Comparison of ENCODE assay signal across 18 mouse cellular contexts in genomic region chr1:57684387-57685162, GRCm38 (mm10).
DNase-seq lines count a peak whose midpoint lies in the region; ATAC-seq and TF ChIP-seq lines count a peak whose summit lies in the region.
"Had no signal": no experiment of that assay in that cellular context is flagged by ENCODE, and none has a peak within 500 bp of the region (broad histone marks: within the 10 kb centered on the region; RNA-seq: fewer than 3 reads in every experiment).

No protein-coding gene starts in this region.

- no peak overlapping the region for H3K27ac ChIP-seq in gastrocnemius, adult 2 months
- H3K27ac ChIP-seq in kidney, embryonic 16.5 days (ENCODE audit: low read length): no peak overlapping the region
- H3K27ac ChIP-seq in embryonic facial prominence, embryonic 14.5 days (replicated peaks; ENCODE audit: low read depth, low read length): peak overlapping the region; percentile 70
- H3K27ac ChIP-seq in stomach, embryonic 15.5 days: peak overlapping the region; percentile 31; the same call in 1 of the 2 replicates
- H3K27ac ChIP-seq: forebrain, embryonic 13.5 days; liver, embryonic 14.5 days had no signal

- 50% methylated on average over 14 of the region's 14 CpGs for WGBS in kidney, embryonic 16.5 days
- 36% methylated on average over 14 of the region's 14 CpGs for WGBS in embryonic facial prominence, embryonic 14.5 days
- 50% methylated on average over 14 of the region's 14 CpGs for WGBS in stomach, embryonic 15.5 days

- H3K4me3 ChIP-seq in gastrocnemius, adult 2 months: no peak overlapping the region
- no peak overlapping the region for H3K4me3 ChIP-seq in kidney, embryonic 16.5 days (ENCODE audit: low read length)
- no peak overlapping the region for H3K4me3 ChIP-seq in embryonic facial prominence, embryonic 14.5 days (ENCODE audit: low read depth, low read length)
- H3K4me3 ChIP-seq in stomach, embryonic 15.5 days (replicated peaks): no peak overlapping the region
- H3K4me3 ChIP-seq: forebrain, embryonic 13.5 days; heart, embryonic 12.5 days had no signal

- intact Hi-C loops in gastrocnemius, adult 2 months (cut with DNase I): no loop called here
- intact Hi-C loops in gastrocnemius, postnatal 36 days (cut with DNase I): no loop called here

- no peak overlapping the region for H3K9ac ChIP-seq in kidney, embryonic 16.5 days (replicated peaks; ENCODE audit: low read length)
- no peak overlapping the region for H3K9ac ChIP-seq in embryonic facial prominence, embryonic 14.5 days (ENCODE audit: low read depth, low read length)
- H3K9ac ChIP-seq in stomach, embryonic 15.5 days: no peak overlapping the region
- H3K9ac ChIP-seq: forebrain, embryonic 13.5 days; heart, embryonic 12.5 days; liver, embryonic 14.5 days had no signal

- H3K4me2 ChIP-seq in kidney, embryonic 16.5 days (replicated peaks; ENCODE audit: low read depth, low read length): no peak overlapping the region
- H3K4me2 ChIP-seq in embryonic facial prominence, embryonic 14.5 days (ENCODE audit: low read depth, low read length): no peak overlapping the region
- H3K4me2 ChIP-seq in stomach, embryonic 15.5 days: no peak overlapping the region
- H3K4me2 ChIP-seq: forebrain, embryonic 13.5 days; heart, embryonic 12.5 days had no signal

- H3K4me1 ChIP-seq in kidney, embryonic 16.5 days (ENCODE audit: insufficient read depth, low read length): no peaks in the 10 kb centered on the region
- H3K4me1 ChIP-seq in embryonic facial prominence, embryonic 14.5 days (ENCODE audit: control insufficient read depth, insufficient read depth, low read length): 0 out of 2 replicates have a peak, but pooled peaks cover 6% of the 10 kb centered on the region
- no peaks in the 10 kb centered on the region for H3K4me1 ChIP-seq in stomach, embryonic 15.5 days
- H3K4me1 ChIP-seq: forebrain, embryonic 13.5 days; heart, embryonic 12.5 days had no signal

- ATAC-seq in kidney, embryonic 16.5 days (ENCODE audit: low FRiP score, low TSS enrichment): no peak
- peak; percentile 74 for ATAC-seq in embryonic facial prominence, embryonic 14.5 days (ENCODE audit: low read depth)
- ATAC-seq in stomach, embryonic 15.5 days (ENCODE audit: insufficient read depth, low FRiP score, low read depth): no peak
- ATAC-seq: forebrain, embryonic 13.5 days had no signal

- no peaks in the 10 kb centered on the region for H3K27me3 ChIP-seq in kidney, embryonic 16.5 days (ENCODE audit: insufficient read depth, low read length)
- H3K27me3 ChIP-seq in embryonic facial prominence, embryonic 14.5 days (replicated peaks; ENCODE audit: control insufficient read depth, insufficient read depth, low read length): no peaks in the 10 kb centered on the region
- H3K27me3 ChIP-seq in stomach, embryonic 15.5 days (replicated peaks): no peaks in the 10 kb centered on the region
- H3K27me3 ChIP-seq: CH12.LX; forebrain, embryonic 13.5 days; heart, embryonic 12.5 days had no signal

- TF ChIP-seq CTCF in gastrocnemius, adult 2 months (IDR thresholded peaks at IDR 0.05): no peak

- peak; percentile 34 for DNase-seq in gastrocnemius, adult 2 months
- DNase-seq in gastrocnemius, postnatal 36 days: no peak
- peak; percentile 8 to 17 for DNase-seq in kidney, postnatal 4 days
- DNase-seq in embryonic facial prominence, embryonic 14.5 days (ENCODE audit: low spot score): peak; percentile 90
- no peak for DNase-seq in frontal cortex, postnatal 10 days (ENCODE audit: low spot score in 2 of 2)
- DNase-seq: adrenal gland, adult 8-10 months; cerebellum, adult 11 months; cerebellum, postnatal 25 days; kidney, adult 9 months; layer of hippocampus, postnatal 36 days; lung, postnatal 10 days; midbrain, embryonic 14.5 days had no signal

- 0 out of 2 replicates have a peak, but pooled peaks cover 5% of the 10 kb centered on the region for H3K9me3 ChIP-seq in kidney, embryonic 16.5 days (ENCODE audit: low read length)
- no peaks in the 10 kb centered on the region for H3K9me3 ChIP-seq in embryonic facial prominence, embryonic 14.5 days (ENCODE audit: control insufficient read depth, low read length)
- no peaks in the 10 kb centered on the region for H3K9me3 ChIP-seq in stomach, embryonic 15.5 days
- H3K9me3 ChIP-seq: forebrain, embryonic 13.5 days had no signal

- H3K36me3 ChIP-seq in kidney, embryonic 16.5 days (ENCODE audit: insufficient read depth, low read length): no peaks in the 10 kb centered on the region
- no peaks in the 10 kb centered on the region for H3K36me3 ChIP-seq in embryonic facial prominence, embryonic 14.5 days (ENCODE audit: control insufficient read depth, insufficient read depth, low read length)
- no peaks in the 10 kb centered on the region for H3K36me3 ChIP-seq in stomach, embryonic 15.5 days
- H3K36me3 ChIP-seq: heart, embryonic 12.5 days had no signal

Comparison
In these comparisons a context has a peak if more than half of its experiments do, and no peak if none do; other contexts are left out.
1. DNase-seq: peak in gastrocnemius, adult 2 months (single experiment), kidney, postnatal 4 days (2 of 2) and embryonic facial prominence, embryonic 14.5 days (single experiment); none in gastrocnemius, postnatal 36 days (0 of 2) and frontal cortex, postnatal 10 days (0 of 2).
2. H3K27ac ChIP-seq: peak in embryonic facial prominence, embryonic 14.5 days (single experiment) and stomach, embryonic 15.5 days (single experiment); none in gastrocnemius, adult 2 months (single experiment) and kidney, embryonic 16.5 days (single experiment).